Mouse (Mus musculus) kidney, postnatal 0 days (tissue): Measurements from ENCODE around the gene Smtn. TPM values are rescaled to one million over a fixed set of nuclear protein-coding genes. Genes with fewer than 3 reads are reported as not detected.

Experiments used
- ATAC-seq: fragments of 200-750 bp; cut with Nextera tagmentation; replicated peaks from 2 replicates; pipeline ENCODE4 v1.8.0; 2017; ENCODE audit warnings: low read depth, moderate number of reproducible peaks, moderate TSS enrichment, moderate library complexity; ENCODE audit not compliant: low FRiP score
- DNase-seq: peaks from one replicate; pipeline ENCODE4 v3.0.0-alpha.2; 2016; ENCODE audit warnings: low spot score
- H3K27ac ChIP-seq: fragments of 300-500 bp; sonication (generic); 2 replicates; pipeline ENCODE4 v1.5.1; 2014; ENCODE audit warnings: mild to moderate bottlenecking
- H3K27me3 ChIP-seq: fragments of 300-500 bp; sonication (generic); 2 replicates; pipeline ENCODE4 v1.6.1; 2014; ENCODE audit warnings: low read length, mixed read lengths; ENCODE audit not compliant: insufficient read depth
- H3K36me3 ChIP-seq: fragments of 300-500 bp; sonication (generic); 2 replicates; pipeline ENCODE4 v1.6.1; 2014; ENCODE audit warnings: low read length, mixed read lengths; ENCODE audit not compliant: insufficient read depth
- H3K4me1 ChIP-seq: fragments of 300-500 bp; sonication (generic); replicated peaks from 2 replicates; pipeline ENCODE4 v1.6.1; 2014; ENCODE audit warnings: antibody characterized with exemption, low read length, mixed read lengths; ENCODE audit not compliant: insufficient read depth
- H3K4me2 ChIP-seq: fragments of 300-500 bp; sonication (generic); 2 replicates; pipeline ENCODE4 v1.6.1; 2014; ENCODE audit warnings: mild to moderate bottlenecking, low read length, moderate library complexity, mixed read lengths
- H3K4me3 ChIP-seq: fragments of 300-500 bp; sonication (generic); replicated peaks from 2 replicates; pipeline ENCODE4 v1.5.1; 2014; ENCODE audit warnings: low read depth, low read length
- H3K9ac ChIP-seq: fragments of 300-500 bp; sonication (generic); 2 replicates; pipeline ENCODE4 v1.6.1; 2014; ENCODE audit warnings: low read depth, low read length
- H3K9me3 ChIP-seq: fragments of 300-500 bp; sonication (generic); replicated peaks from 2 replicates; pipeline ENCODE4 v1.6.1; 2016; ENCODE audit warnings: low read length, inconsistent platforms, mixed read lengths
- CTCF ChIP-seq: IDR thresholded peaks from 2 replicates; pipeline ENCODE4 v1.5.1; 2016; ENCODE audit warnings: antibody characterized with exemption, low read depth, mild to moderate bottlenecking, moderate library complexity
- WGBS: fragments of 180-500 bp; shearing (Covaris S2); extraction: QIAGEN DNeasy Blood & Tissue Kit; methylation state at CpG from one replicate; pipeline ENCODE4 v1.1.7; 2014; 5-methylcytosine and 5-hydroxymethylcytosine counted together
- polyA plus RNA-seq: library from polyadenylated mRNA; unstranded; fragments of >200 nt; fragmentation: Nextera tagmentation; extraction: Ambion mirVana; gene quantifications from 2 replicates; pipeline ENCODE4 v1.2.1, GENCODE M21; 2015

Smtn gene
- polyA plus RNA-seq, 1 experiment from 2014 or later: 86.4 TPM

GRCm38 (mm10) chr11:3532101-3532931 is 8.1 kb downstream of the Smtn start:
- TF ChIP-seq CTCF: no peak
- Histone ChIP-seq H3K4me2 (no peak overlapping the region), H3K9ac (no peak overlapping the region), H3K27ac (no peak overlapping the region), H3K27me3 (no peaks in the 10 kb centered on the region), H3K4me3 (no peak overlapping the region), H3K9me3 (no peaks in the 10 kb centered on the region), H3K36me3 (peaks cover 63% of the 10 kb centered on the region), H3K4me1 (peaks cover 20% of the 10 kb centered on the region)
- WGBS: 83% methylated on average over 16 of the region's 16 CpGs
- ATAC-seq (no peak), DNase-seq (no peak)

- ATAC-seq (no peak), DNase-seq (no peak)
- Histone ChIP-seq H3K4me1 (peaks cover 15% of the 10 kb centered on the region), H3K27ac (no peak overlapping the region), H3K36me3 (peaks cover 68% of the 10 kb centered on the region), H3K9ac (no peak overlapping the region), H3K9me3 (no peaks in the 10 kb centered on the region), H3K4me3 (no peak overlapping the region), H3K27me3 (no peaks in the 10 kb centered on the region), H3K4me2 (no peak overlapping the region)
- peak; percentile 48 for TF ChIP-seq CTCF
- WGBS: 83% methylated on average over 6 of the region's 6 CpGs
Observed at GRCm38 (mm10) chr11:3531634-3532033, 8.8 kb downstream of the Smtn start.

- ATAC-seq (no peak), DNase-seq (no peak)
- H3K27ac ChIP-seq: no peak overlapping the region
- H3K4me2 ChIP-seq: no peak overlapping the region
- no peaks in the 10 kb centered on the region for H3K27me3 ChIP-seq
- WGBS: 83% methylated on average over 3 of the region's 3 CpGs
- H3K9ac ChIP-seq: no peak overlapping the region
- H3K36me3 ChIP-seq: peaks cover 76% of the 10 kb centered on the region
- no peak for TF ChIP-seq CTCF
- no peaks in the 10 kb centered on the region for H3K9me3 ChIP-seq
- no peak overlapping the region for H3K4me3 ChIP-seq
- peaks cover 6% of the 10 kb centered on the region for H3K4me1 ChIP-seq
Observed at GRCm38 (mm10) chr11:3530731-3531130, 9.7 kb downstream of the Smtn start.

GRCm38 (mm10) chr11:3529476-3530252 is 10.7 kb downstream of the Smtn start:
- H3K9ac ChIP-seq: no peak overlapping the region
- no peak overlapping the region for H3K4me2 ChIP-seq
- DNase-seq: no peak
- no peaks in the 10 kb centered on the region for H3K9me3 ChIP-seq
- no peak for TF ChIP-seq CTCF
- no peak overlapping the region for H3K27ac ChIP-seq
- 70% methylated on average over 20 of the region's 20 CpGs for WGBS
- H3K4me3 ChIP-seq: no peak overlapping the region
- H3K36me3 ChIP-seq: peaks cover 85% of the 10 kb centered on the region
- H3K27me3 ChIP-seq: no peaks in the 10 kb centered on the region
- no peaks in the 10 kb centered on the region for H3K4me1 ChIP-seq
- peak; percentile 47 for ATAC-seq

GRCm38 (mm10) chr11:3528208-3528607 is 12.2 kb downstream of the Smtn start:
- no peak overlapping the region for H3K4me2 ChIP-seq
- 93% methylated on average over 6 of the region's 6 CpGs for WGBS
- DNase-seq: no peak

GRCm38 (mm10) chr11:3527766-3528165 is 12.6 kb downstream of the Smtn start:
- H3K27ac ChIP-seq: no peak overlapping the region
- H3K4me3 ChIP-seq: no peak overlapping the region
- no peak overlapping the region for H3K9ac ChIP-seq
- H3K27me3 ChIP-seq: no peaks in the 10 kb centered on the region
- no peak for ATAC-seq
- no peak for DNase-seq
- H3K4me1 ChIP-seq: no peaks in the 10 kb centered on the region
- TF ChIP-seq CTCF: no peak
- no peaks in the 10 kb centered on the region for H3K9me3 ChIP-seq
- no peak overlapping the region for H3K4me2 ChIP-seq
- 89% methylated on average over 8 of the region's 8 CpGs for WGBS
- peaks cover 95% of the 10 kb centered on the region for H3K36me3 ChIP-seq

More at GRCm38 (mm10) chr11:3528208-3528607, 12.2 kb downstream of the Smtn start:
- TF ChIP-seq CTCF: no peak
- H3K27me3 ChIP-seq: no peaks in the 10 kb centered on the region
- ATAC-seq: no peak
- H3K4me3 ChIP-seq: no peak overlapping the region
- H3K36me3 ChIP-seq: peaks cover 95% of the 10 kb centered on the region
- no peak overlapping the region for H3K27ac ChIP-seq
- H3K9ac ChIP-seq: no peak overlapping the region
- no peaks in the 10 kb centered on the region for H3K9me3 ChIP-seq
- H3K4me1 ChIP-seq: no peaks in the 10 kb centered on the region
